Mouse (Mus musculus): ENCODE measurements around the gene Tbc1d22a. TPM values are rescaled to one million over a fixed set of nuclear protein-coding genes. Genes with fewer than 3 reads are reported as not detected.
"Not testable (repeated sequence)": the region's sequence is repeated elsewhere in the genome, so short reads cannot be mapped to it uniquely, and the experiment has no call there.

Gene Tbc1d22a
- total and polyA plus RNA-seq, 3 experiments, result 15.1 to 21.1 TPM; not detected in 1

DNA sequence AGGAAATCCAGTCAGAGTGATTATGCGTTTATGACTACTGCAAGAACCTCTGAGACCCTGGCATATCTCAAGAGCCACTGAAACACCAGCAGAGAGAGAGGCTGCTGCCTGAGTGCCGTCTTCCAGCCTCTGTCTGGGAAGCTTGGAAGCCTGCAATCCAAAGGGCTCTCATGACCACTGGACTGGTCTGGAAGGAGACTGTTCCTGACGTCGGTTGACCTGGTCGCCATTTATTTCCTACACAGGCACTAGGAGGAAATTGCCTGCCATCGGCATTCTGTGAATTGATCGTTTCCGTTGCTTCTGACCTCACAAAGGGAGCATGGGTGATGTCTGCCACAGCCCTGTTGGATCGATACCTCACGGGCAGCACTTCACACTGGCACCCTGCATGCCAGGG, 38.1 kb upstream of the Tbc1d22a start:
- H3K4me1 ChIP-seq (ENCODE audit: control insufficient read depth in 1 of 2, insufficient read depth in 2 of 2, low read length in 2 of 2), result peaks cover 7 to 8% of the 10 kb centered on the region in 2 experiments
- H3K27ac ChIP-seq (ENCODE audit: control insufficient read depth, low read depth, low read length), result no peak overlapping the region
- no peak for DNase-seq (ENCODE audit: low read depth, low spot score)
- H3K36me3 ChIP-seq (ENCODE audit: control insufficient read depth in 1 of 2, insufficient read depth in 2 of 2, low read length in 2 of 2), result peaks cover 0 to 13% of the 10 kb centered on the region in 2 experiments; a peak in 2 of 4 replicates
- TF ChIP-seq POLR2AphosphoS2 (IDR thresholded peaks at IDR 0.05; ENCODE audit: low read length), result no peak
- no peak for TF ChIP-seq MAFK (IDR thresholded peaks at IDR 0.05; ENCODE audit: borderline replicate concordance, low read depth, low read length)
- no peak for TF ChIP-seq MXI1 (IDR thresholded peaks at IDR 0.05; ENCODE audit: low read depth, low read length)
- no peak for TF ChIP-seq MAX (IDR thresholded peaks at IDR 0.05; ENCODE audit: low read length)
- TF ChIP-seq POLR2A (IDR thresholded peaks at IDR 0.05; ENCODE audit: control insufficient read depth in 1 of 2, insufficient read depth in 1 of 2, low read depth in 1 of 2, low read length in 2 of 2, poor library complexity in 1 of 2), result no peak
- no peak for TF ChIP-seq MAZ (IDR thresholded peaks at IDR 0.05; ENCODE audit: low read depth, low read length)
- no peak for TF ChIP-seq CHD2 (IDR thresholded peaks at IDR 0.05; ENCODE audit: low read length)
- no peak for TF ChIP-seq MYC (IDR thresholded peaks at IDR 0.05; ENCODE audit: low read depth, low read length)
- TF ChIP-seq TBP (IDR thresholded peaks at IDR 0.05; ENCODE audit: low read depth, low read length), result no peak
- no peak for TF ChIP-seq MEF2A (IDR thresholded peaks at IDR 0.05; ENCODE audit: extremely low read depth, insufficient replicate concordance, low read depth, low read length, poor library complexity, severe bottlenecking)
- TF ChIP-seq CHD1 (IDR thresholded peaks at IDR 0.05; ENCODE audit: low read depth, low read length), result no peak
- TF ChIP-seq TAL1 (IDR thresholded peaks at IDR 0.05; ENCODE audit: low read length), result no peak
- TF ChIP-seq CTCF (IDR thresholded peaks at IDR 0.05 in 2 of 3, conservative IDR thresholded peaks at IDR 0.05 in 1 of 3; ENCODE audit: control insufficient read depth in 1 of 3, insufficient read depth in 1 of 3, low read depth in 2 of 3, low read length in 3 of 3, poor library complexity in 1 of 3, severe bottlenecking in 1 of 3), result no peak
- no peak for TF ChIP-seq E2F4 (IDR thresholded peaks at IDR 0.05; ENCODE audit: borderline replicate concordance, low read depth, low read length)
- TF ChIP-seq ZKSCAN1 (IDR thresholded peaks at IDR 0.05; ENCODE audit: low read depth, low read length), result no peak
- H3K79me2 ChIP-seq (ENCODE audit: control insufficient read depth, insufficient read depth, low read length, poor library complexity), result no peaks in the 10 kb centered on the region
- no peaks in the 10 kb centered on the region for H3K9me3 ChIP-seq (replicated peaks; ENCODE audit: insufficient read depth, low read length)
- H3K27me3 ChIP-seq (ENCODE audit: control insufficient read depth in 1 of 2, insufficient read depth in 2 of 2, low read length in 2 of 2), result no peaks in the 10 kb centered on the region
- H3K9ac ChIP-seq (ENCODE audit: control insufficient read depth, low read depth, low read length, poor library complexity, severe bottlenecking), result no peak overlapping the region
- H3K4me3 ChIP-seq (ENCODE audit: control insufficient read depth in 1 of 2, insufficient read depth in 1 of 2, low read depth in 2 of 2, low read length in 2 of 2), result no peak overlapping the region

DNA sequence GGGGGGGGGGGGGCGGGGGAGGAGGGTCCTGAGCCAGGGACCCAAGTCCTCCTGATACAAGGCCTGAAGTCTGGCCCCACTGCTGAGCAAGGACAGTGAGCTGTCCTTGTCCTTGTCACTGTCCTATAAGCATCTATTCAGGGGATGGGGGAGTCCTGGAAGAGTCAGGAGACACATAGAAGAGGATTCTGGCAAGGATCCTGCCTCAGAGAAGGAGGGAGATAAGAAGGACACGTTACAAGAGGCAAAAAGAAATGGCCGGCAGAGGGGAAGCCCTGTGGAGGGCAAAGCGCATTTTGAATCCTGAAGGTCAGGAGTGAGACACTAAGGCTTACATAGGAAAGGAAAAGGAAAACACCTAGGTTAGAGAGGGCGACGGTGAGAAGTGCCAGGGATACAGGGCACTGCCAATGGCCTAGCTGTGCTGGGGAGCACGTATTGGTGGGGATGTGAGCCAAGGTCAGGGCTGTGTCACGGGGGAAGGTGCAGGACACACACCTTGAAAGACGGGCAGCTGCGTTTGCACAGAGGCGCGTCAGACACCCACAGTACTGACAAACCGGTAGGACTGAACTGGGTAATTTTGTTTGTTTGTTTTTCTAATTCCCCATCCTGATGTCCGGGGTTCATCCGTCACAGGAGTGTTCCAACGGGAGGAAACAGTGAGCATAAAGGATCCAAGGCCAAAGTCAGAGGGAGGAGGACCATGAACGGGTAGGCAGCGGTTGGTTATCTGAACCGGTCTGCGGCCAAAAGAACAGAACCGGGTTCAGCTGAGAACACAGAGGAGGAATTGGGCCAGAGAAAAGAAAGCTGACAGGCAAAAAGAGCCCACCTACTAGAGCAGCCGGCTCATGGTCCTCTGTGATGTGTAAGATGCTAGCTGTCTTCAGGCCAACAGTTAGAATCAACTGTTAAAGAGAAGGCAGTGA, 37.2 kb upstream of the Tbc1d22a start:
- Histone ChIP-seq H3K27ac (ENCODE audit: control insufficient read depth, low read depth, low read length) (no peak overlapping the region), H3K36me3 (ENCODE audit: control insufficient read depth in 1 of 2, insufficient read depth in 2 of 2, low read length in 2 of 2) (peaks cover 0 to 15% of the 10 kb centered on the region in 2 experiments; a peak in 2 of 4 replicates), H3K9me3 (replicated peaks; ENCODE audit: insufficient read depth, low read length) (no peaks in the 10 kb centered on the region), H3K4me3 (ENCODE audit: control insufficient read depth in 1 of 2, insufficient read depth in 1 of 2, low read depth in 2 of 2, low read length in 2 of 2) (no peak overlapping the region), H3K27me3 (ENCODE audit: control insufficient read depth in 1 of 2, insufficient read depth in 2 of 2, low read length in 2 of 2) (no peaks in the 10 kb centered on the region), H3K4me1 (ENCODE audit: control insufficient read depth in 1 of 2, insufficient read depth in 2 of 2, low read length in 2 of 2) (peaks cover 11 to 16% of the 10 kb centered on the region in 2 experiments), H3K79me2 (ENCODE audit: control insufficient read depth, insufficient read depth, low read length, poor library complexity) (no peaks in the 10 kb centered on the region), H3K9ac (ENCODE audit: control insufficient read depth, low read depth, low read length, poor library complexity, severe bottlenecking) (no peak overlapping the region)
- DNase-seq (ENCODE audit: low read depth, low spot score), result no peak
- TF ChIP-seq SIN3A (IDR thresholded peaks at IDR 0.05; ENCODE audit: low read length), result no peak
- no peak for TF ChIP-seq SMC3 (IDR thresholded peaks at IDR 0.05; ENCODE audit: low read depth, low read length)
- no peak for TF ChIP-seq JUND (IDR thresholded peaks at IDR 0.05; ENCODE audit: low read depth, low read length)

DNA sequence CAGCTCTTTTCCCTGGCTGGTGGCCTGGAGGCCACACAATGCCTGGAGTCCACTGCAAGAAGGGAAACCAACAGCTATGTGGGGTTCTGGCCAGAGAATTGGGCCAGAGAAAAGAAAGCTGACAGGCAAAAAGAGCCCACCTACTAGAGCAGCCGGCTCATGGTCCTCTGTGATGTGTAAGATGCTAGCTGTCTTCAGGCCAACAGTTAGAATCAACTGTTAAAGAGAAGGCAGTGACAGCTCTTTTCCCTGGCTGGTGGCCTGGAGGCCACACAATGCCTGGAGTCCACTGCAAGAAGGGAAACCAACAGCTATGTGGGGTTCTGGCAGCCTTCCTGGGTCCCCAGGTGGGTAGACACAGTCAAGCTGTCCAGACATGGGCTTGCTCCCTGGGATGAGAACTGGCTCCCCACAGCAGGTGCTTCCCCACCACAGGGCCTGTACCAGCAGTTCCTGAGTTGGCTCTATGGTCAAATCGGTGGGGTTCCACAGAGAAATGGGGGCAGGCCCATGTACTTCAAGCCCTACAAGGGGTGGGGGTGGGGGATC, 36.5 kb upstream of the Tbc1d22a start:
- not testable (repeated sequence) for DNase-seq (ENCODE audit: low read depth, low spot score)
- H3K4me1 ChIP-seq (ENCODE audit: control insufficient read depth in 1 of 2, insufficient read depth in 2 of 2, low read length in 2 of 2), result peaks cover 11 to 21% of the 10 kb centered on the region in 2 experiments

More for the DNA sequence above, 36.5 kb upstream of the Tbc1d22a start:
- peaks cover 0 to 17% of the 10 kb centered on the region in 2 experiments; a peak in 2 of 4 replicates for H3K36me3 ChIP-seq (ENCODE audit: control insufficient read depth in 1 of 2, insufficient read depth in 2 of 2, low read length in 2 of 2)
- not testable (repeated sequence) for H3K4me3 ChIP-seq (ENCODE audit: control insufficient read depth in 1 of 2, insufficient read depth in 1 of 2, low read depth in 2 of 2, low read length in 2 of 2); H3K79me2 ChIP-seq (ENCODE audit: control insufficient read depth, insufficient read depth, low read length, poor library complexity); H3K27ac ChIP-seq (ENCODE audit: control insufficient read depth, low read depth, low read length); H3K9me3 ChIP-seq (replicated peaks; ENCODE audit: insufficient read depth, low read length); H3K9ac ChIP-seq (ENCODE audit: control insufficient read depth, low read depth, low read length, poor library complexity, severe bottlenecking); H3K27me3 ChIP-seq (ENCODE audit: control insufficient read depth in 1 of 2, insufficient read depth in 2 of 2, low read length in 2 of 2)

All from MEL (cell line).